Mouse (Mus musculus) forebrain, embryonic 11.5 days (tissue): ENCODE data around the gene Cabcoco1. TPM values are rescaled to one million over a fixed set of nuclear protein-coding genes. Genes with fewer than 3 reads are reported as not detected.

ENCODE experiments used
- ATAC-seq: fragments of 200-750 bp; cut with Nextera tagmentation; replicated peaks from 2 replicates; pipeline ENCODE4 v1.8.0; 2017; ENCODE audit warnings: moderate TSS enrichment; ENCODE audit not compliant: low FRiP score
- DNase-seq: peaks from one replicate; pipeline ENCODE4 v3.0.0-alpha.2; 2017; ENCODE audit warnings: low spot score
- H3K27ac ChIP-seq: fragments of 300-500 bp; sonication (generic); 2 replicates; pipeline ENCODE4 v1.5.1; 2014; ENCODE audit warnings: low read depth, low read length
- H3K27me3 ChIP-seq: fragments of 300-500 bp; sonication (generic); 2 replicates; pipeline ENCODE4 v1.6.1; 2014; ENCODE audit warnings: mild to moderate bottlenecking, low read length, mixed read lengths; ENCODE audit not compliant: control insufficient read depth, insufficient read depth
- H3K36me3 ChIP-seq: fragments of 300-500 bp; sonication (generic); 2 replicates; pipeline ENCODE4 v1.6.1; 2014; ENCODE audit warnings: mild to moderate bottlenecking, low read length, moderate library complexity, mixed read lengths; ENCODE audit not compliant: control insufficient read depth, insufficient read depth
- H3K4me1 ChIP-seq: fragments of 300-500 bp; sonication (generic); replicated peaks from 2 replicates; pipeline ENCODE4 v1.6.1; 2014; ENCODE audit warnings: low read length, mixed read lengths; ENCODE audit not compliant: control insufficient read depth, insufficient read depth
- H3K4me2 ChIP-seq: fragments of 300-500 bp; sonication (generic); 2 replicates; pipeline ENCODE4 v1.6.1; 2014; ENCODE audit warnings: low read depth, mild to moderate bottlenecking, low read length, moderate library complexity, mixed read lengths; ENCODE audit not compliant: severe bottlenecking
- H3K4me3 ChIP-seq: fragments of 300-500 bp; sonication (generic); 2 replicates; pipeline ENCODE4 v1.5.1; 2014; ENCODE audit warnings: low read depth, low read length
- H3K9ac ChIP-seq: fragments of 300-500 bp; sonication (generic); 2 replicates; pipeline ENCODE4 v1.6.1; 2014; ENCODE audit warnings: low read length
- H3K9me3 ChIP-seq: fragments of 300-500 bp; sonication (generic); 2 replicates; pipeline ENCODE4 v1.6.1; 2016; ENCODE audit warnings: low read length, mixed read lengths; ENCODE audit not compliant: control insufficient read depth
- WGBS: fragments of 180-500 bp; shearing (Covaris S2); extraction: QIAGEN DNeasy Blood & Tissue Kit; methylation state at CpG from one replicate; pipeline ENCODE4 v1.1.7; 2014; 5-methylcytosine and 5-hydroxymethylcytosine counted together
- polyA plus RNA-seq: library from polyadenylated mRNA; unstranded; fragments of >200 nt; fragmentation: Nextera tagmentation; extraction: Ambion mirVana; gene quantifications from 2 replicates; pipeline ENCODE4 v1.2.1, GENCODE M21; 2014

Cabcoco1 gene
- polyA plus RNA-seq: 0.28 TPM in 1 of 2 replicates, not detected in the other

DNA sequence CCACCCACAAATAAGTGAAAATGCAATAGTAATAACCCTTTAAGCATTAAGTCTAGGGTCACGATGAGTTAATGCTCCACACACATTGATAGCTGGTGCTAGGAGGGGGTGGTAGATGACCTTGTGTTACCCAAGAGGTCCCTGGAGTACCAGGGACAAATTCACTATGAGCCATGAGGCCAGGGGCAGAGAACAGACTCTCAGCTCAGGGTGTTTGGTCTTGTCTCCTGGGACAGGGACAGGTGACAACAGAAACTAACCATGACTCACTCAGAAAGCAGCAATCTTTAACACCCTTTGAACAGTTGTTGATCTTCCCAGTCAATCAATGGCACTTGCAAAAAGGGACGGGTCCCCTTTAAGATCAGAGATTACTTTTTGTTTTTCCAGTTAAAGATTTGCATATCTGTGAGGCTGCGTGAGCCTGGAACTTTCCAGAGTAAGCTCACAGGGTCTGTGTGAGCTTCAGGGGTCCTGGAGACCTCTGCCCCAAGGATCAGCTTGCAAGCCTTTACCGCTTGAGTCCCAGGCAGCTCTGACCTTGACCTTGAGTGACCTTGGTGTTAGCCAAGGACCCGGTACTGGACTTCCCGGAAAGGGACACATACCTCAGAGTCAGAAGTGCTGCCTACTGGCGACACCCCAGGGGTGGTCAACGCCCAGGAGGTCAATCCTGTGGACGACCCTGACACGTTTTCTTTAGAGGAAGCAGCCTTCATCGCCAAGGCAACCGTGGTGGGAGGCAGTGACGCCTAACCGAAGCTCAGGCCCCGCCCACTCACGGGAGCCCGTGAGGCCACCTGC lies at the start of gene Cabcoco1:
Cabcoco1 (minus strand) TSS at position 758 of the 804 bp plus-strand sequence.
- Histone ChIP-seq H3K4me3 (peak within 1 kb of the TSS; percentile 6; the same call in 1 of the 2 replicates), H3K27ac (no peak within 1 kb of the TSS), H3K4me2 (peak within 1 kb of the TSS; percentile 27; the same call in 1 of the 2 replicates), H3K9ac (no peak within 1 kb of the TSS), H3K36me3 (no peaks in the 10 kb centered on the region), H3K4me1 (peaks cover 6% of the 10 kb centered on the region; the same call in 1 of the 2 replicates), H3K9me3 (no peaks in the 10 kb centered on the region), H3K27me3 (no peaks in the 10 kb centered on the region)
- WGBS: 16% methylated on average over 17 of the region's 17 CpGs
- ATAC-seq (peak; percentile 39; the same call in 1 of the 2 replicates), DNase-seq (peak; percentile 70)

DNA sequence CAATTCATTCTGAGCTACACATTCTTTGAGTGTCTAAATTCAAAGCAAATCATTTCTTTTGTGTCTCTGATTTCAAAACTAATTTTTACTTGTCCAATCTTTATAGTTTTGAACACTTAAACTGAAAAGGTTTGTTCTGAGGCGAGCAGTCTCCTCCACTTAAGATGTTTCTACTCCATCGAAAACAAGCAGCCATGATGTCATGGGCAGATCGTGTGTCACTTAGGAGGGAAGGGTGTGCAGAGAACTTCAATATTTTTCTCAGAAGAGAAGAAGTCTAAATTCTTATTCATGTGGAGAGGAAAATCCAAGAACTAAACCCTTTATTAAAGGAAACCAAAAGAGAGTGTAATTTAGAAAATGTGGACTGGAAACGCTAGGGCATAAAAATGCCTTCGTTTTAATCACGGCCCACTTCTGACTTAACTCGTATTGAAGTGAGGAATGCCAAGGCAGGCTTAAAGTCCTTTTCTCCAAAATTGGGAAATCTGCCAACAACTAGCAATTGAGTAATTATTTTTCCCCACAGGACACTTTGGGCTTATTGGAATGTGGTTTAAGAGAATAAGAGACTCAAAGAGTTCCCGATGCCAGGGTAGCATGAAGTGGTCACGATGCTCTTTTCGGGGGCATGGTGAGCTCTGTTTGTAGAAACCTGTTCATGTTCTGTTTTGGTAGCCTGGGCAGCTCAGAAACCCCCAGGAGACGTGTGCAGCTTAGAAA lies 48.0 kb upstream of the Cabcoco1 start:
- H3K4me3 ChIP-seq: no peak overlapping the region
- no peak overlapping the region for H3K9ac ChIP-seq
- 74% methylated on average over 11 of the region's 11 CpGs for WGBS
- no peaks in the 10 kb centered on the region for H3K4me1 ChIP-seq
- peak; percentile 10; the same call in 1 of the 2 replicates for ATAC-seq
- no peak overlapping the region for H3K27ac ChIP-seq
- H3K36me3 ChIP-seq: no peaks in the 10 kb centered on the region
- DNase-seq: no peak
- H3K9me3 ChIP-seq: no peaks in the 10 kb centered on the region
- no peaks in the 10 kb centered on the region for H3K27me3 ChIP-seq
- H3K4me2 ChIP-seq: no peak overlapping the region

DNA sequence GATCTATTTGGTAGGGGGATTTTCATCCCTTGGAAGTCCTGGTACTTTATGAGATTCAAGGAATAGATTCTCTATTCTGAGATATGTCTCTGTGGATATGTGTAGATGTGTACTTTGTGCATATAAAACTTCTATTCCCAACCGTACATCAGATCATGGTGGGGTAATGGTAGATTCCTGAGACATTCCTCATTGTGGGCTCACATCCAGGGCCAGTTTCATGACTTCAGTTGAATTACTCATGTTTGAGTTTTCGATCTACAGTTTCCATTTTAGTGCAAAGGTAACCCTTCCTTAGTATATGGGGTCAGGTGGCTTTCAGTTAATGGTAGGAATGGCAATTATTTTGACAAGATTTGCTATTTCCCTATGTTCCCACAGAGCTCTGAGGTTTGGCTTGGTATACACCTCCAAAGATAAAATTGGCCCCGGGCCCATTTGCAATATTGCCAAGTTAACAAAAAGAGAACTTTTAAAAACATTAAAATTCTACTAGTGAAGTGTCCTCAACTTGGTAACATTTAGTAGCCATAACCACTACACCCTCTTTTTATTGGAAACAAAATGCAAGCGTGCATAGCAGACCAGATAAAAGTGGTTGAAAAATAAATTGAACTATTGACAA lies 45.8 kb upstream of the Cabcoco1 start:
- Histone ChIP-seq H3K4me3 (no peak overlapping the region), H3K27me3 (no peaks in the 10 kb centered on the region), H3K9ac (no peak overlapping the region), H3K4me2 (no peak overlapping the region), H3K4me1 (no peaks in the 10 kb centered on the region), H3K27ac (no peak overlapping the region), H3K9me3 (no peaks in the 10 kb centered on the region), H3K36me3 (no peaks in the 10 kb centered on the region)
- 91% methylated on average over 4 of the region's 4 CpGs for WGBS
- ATAC-seq: no peak
- DNase-seq: no peak

DNA sequence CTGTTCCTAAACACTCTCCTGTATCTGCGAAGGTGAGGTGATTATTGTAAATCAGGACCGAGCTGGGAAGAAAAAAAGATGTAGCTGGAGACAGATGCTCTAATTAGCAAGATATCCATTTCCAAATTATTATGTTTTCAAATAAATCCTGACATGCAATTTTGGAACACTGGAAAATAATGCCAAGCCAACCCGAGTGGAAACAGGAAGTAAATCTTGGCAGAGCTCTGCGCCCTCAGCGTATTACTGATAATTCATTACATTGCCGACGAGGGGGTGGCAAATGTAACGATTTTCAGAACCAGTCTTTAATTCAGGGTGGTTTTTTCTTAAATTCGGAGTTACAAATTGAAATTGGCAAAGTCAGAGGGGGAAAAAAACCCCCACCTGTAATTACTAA lies 35.6 kb upstream of the Cabcoco1 start:
- no peaks in the 10 kb centered on the region for H3K9me3 ChIP-seq
- no peaks in the 10 kb centered on the region for H3K36me3 ChIP-seq
- ATAC-seq: no peak
- 94% methylated on average over 9 of the region's 9 CpGs for WGBS
- no peak overlapping the region for H3K4me3 ChIP-seq
- no peak for DNase-seq
- no peak overlapping the region for H3K9ac ChIP-seq
- H3K27me3 ChIP-seq: no peaks in the 10 kb centered on the region
- H3K4me1 ChIP-seq: no peaks in the 10 kb centered on the region
- no peak overlapping the region for H3K4me2 ChIP-seq
- H3K27ac ChIP-seq: no peak overlapping the region

DNA sequence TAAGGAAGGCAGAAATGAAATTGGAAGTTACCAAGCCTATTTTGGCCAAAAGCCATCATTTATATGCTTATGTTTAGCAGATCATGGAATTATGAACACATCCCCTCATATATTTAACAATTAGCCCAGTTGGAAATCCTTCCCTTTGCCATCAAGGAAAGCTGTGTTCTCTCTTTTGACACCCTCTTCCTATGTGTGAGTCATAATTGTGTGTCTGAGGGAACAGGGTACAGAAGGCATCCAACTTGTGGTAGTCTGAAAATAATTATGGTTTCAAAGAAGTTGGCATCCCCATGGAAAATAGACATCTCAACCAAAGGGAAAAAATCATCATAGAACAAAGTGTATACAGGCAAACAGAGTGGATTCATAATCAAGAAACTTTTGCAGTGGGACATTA lies 26.5 kb upstream of the Cabcoco1 start:
- Histone ChIP-seq H3K9me3 (no peaks in the 10 kb centered on the region), H3K4me2 (no peak overlapping the region), H3K4me1 (no peaks in the 10 kb centered on the region), H3K27ac (no peak overlapping the region), H3K36me3 (no peaks in the 10 kb centered on the region), H3K9ac (no peak overlapping the region), H3K27me3 (no peaks in the 10 kb centered on the region), H3K4me3 (no peak overlapping the region)
- no peak for DNase-seq
- no peak for ATAC-seq

DNA sequence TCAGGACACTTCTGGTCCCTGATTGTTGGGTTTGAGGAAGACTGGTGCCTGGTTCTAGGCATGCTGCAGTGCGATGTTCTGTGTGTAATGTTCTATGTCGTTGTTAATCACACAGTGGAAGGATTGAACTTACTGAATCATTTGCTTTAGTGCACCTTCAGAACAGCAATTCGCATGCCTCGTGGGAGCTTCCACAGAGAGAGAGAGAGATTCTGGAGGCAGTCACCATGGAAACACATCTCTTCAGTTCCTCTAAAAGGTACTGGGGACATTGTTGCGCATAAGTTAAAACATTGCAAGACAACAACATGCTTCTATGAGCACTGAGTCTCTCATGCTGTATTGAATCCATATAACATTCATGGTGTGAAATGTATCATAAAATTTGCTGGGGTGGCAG lies 20.6 kb upstream of the Cabcoco1 start:
- DNase-seq: no peak
- Histone ChIP-seq H3K27ac (no peak overlapping the region), H3K4me3 (no peak overlapping the region), H3K27me3 (no peaks in the 10 kb centered on the region), H3K4me1 (no peaks in the 10 kb centered on the region), H3K9me3 (no peaks in the 10 kb centered on the region), H3K4me2 (no peak overlapping the region), H3K9ac (no peak overlapping the region), H3K36me3 (no peaks in the 10 kb centered on the region)
- no peak for ATAC-seq
- WGBS: 79% methylated on average over 5 of the region's 5 CpGs

DNA sequence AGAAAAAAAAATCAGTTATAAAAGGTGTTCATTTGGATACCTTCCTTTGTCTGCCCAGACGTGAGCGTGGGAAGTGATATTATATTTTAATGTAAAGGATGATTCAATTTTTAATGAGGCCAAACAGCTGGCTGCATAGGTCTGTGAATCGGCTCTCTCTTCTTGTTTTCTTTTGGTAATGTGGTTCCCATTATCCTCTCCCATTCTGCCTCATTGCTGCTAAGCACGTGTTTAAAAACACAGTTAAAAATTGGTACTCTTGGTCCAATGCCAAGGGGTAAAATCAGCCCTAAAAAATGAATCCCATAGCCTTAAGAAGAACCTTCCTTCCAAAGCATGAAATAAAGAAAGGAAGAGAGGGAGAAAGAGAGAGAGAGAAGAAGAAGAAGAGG lies 17.1 kb upstream of the Cabcoco1 start:
- H3K9ac ChIP-seq: no peak overlapping the region
- ATAC-seq (no peak), DNase-seq (no peak)
- no peaks in the 10 kb centered on the region for H3K36me3 ChIP-seq
- no peaks in the 10 kb centered on the region for H3K27me3 ChIP-seq
- no peaks in the 10 kb centered on the region for H3K4me1 ChIP-seq
- H3K27ac ChIP-seq: no peak overlapping the region
- WGBS: 56% methylated on average over 4 of the region's 4 CpGs
- no peak overlapping the region for H3K4me3 ChIP-seq
- no peaks in the 10 kb centered on the region for H3K9me3 ChIP-seq
- H3K4me2 ChIP-seq: no peak overlapping the region

DNA sequence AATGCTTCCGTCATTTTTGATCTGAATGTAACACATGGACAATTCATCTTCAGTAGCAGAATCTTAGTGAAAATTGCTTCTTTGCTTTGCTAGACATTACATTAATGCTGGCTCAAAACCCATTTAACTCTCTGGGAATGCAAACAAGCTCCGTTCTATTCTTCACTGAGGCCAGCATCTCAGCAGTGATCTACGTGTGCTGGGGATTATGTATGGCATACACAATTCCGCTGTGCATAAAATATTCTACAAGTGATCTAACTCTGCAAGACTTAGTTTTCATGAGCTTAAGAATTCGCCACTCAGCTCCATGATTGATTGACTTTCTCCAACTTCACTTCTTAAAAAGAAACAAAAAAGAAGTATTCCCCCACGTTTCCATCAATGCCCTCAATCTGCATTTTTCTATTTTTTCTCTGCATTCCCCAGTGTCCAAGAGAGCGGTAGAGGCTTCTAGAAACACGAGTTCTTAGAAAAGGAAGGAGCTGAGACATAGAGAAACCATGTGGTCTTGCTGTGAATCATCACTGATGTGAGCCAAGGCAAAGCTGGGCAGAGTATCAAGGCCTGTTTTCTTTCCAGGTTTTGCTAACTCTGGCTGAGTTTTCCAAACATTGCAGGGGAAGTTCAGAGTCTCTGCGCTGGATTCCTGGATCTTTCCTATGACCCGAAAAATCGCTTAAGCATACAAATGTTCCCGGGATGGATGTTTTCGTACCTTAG lies 16.6 kb upstream of the Cabcoco1 start:
- no peaks in the 10 kb centered on the region for H3K9me3 ChIP-seq
- no peaks in the 10 kb centered on the region for H3K36me3 ChIP-seq
- DNase-seq (no peak), ATAC-seq (no peak)
- H3K4me2 ChIP-seq: no peak overlapping the region
- no peak overlapping the region for H3K4me3 ChIP-seq
- WGBS: 69% methylated on average over 13 of the region's 13 CpGs
- no peak overlapping the region for H3K9ac ChIP-seq
- no peaks in the 10 kb centered on the region for H3K27me3 ChIP-seq
- H3K27ac ChIP-seq: no peak overlapping the region
- H3K4me1 ChIP-seq: no peaks in the 10 kb centered on the region
